17 mouse cellular contexts compared by ENCODE assay signal in genomic region chr7:123238621-123239020, GRCm38 (mm10). TPM values are rescaled to one million over a fixed set of nuclear protein-coding genes. Genes with fewer than 3 reads are reported as not detected.
A peak's percentile ranks its signal among the peaks of the same experiment; 100 is the strongest.
DNase-seq lines count a peak whose midpoint lies in the region; ATAC-seq lines count a peak whose summit lies in the region.
"Had no signal": no experiment of that assay in that cellular context is flagged by ENCODE, and none has a peak within 500 bp of the region (broad histone marks: within the 10 kb centered on the region; RNA-seq: fewer than 3 reads in every experiment).

No protein-coding gene starts in this region.

- H3K27me3 ChIP-seq in midbrain, embryonic 11.5 days (ENCODE audit: control insufficient read depth, insufficient read depth, low read length): no peaks in the 10 kb centered on the region
- no peaks in the 10 kb centered on the region for H3K27me3 ChIP-seq in midbrain, embryonic 10.5 days (ENCODE audit: low read depth, poor library complexity, severe bottlenecking)
- no peaks in the 10 kb centered on the region for H3K27me3 ChIP-seq in hindbrain, embryonic 12.5 days
- no peaks in the 10 kb centered on the region for H3K27me3 ChIP-seq in midbrain, embryonic 15.5 days (replicated peaks)
- H3K27me3 ChIP-seq: intestine, embryonic 15.5 days; kidney, embryonic 15.5 days had no signal

- no peak overlapping the region for H3K9ac ChIP-seq in midbrain, embryonic 11.5 days (ENCODE audit: low read length)
- no peak overlapping the region for H3K9ac ChIP-seq in hindbrain, embryonic 12.5 days
- H3K9ac ChIP-seq in midbrain, embryonic 15.5 days: no peak overlapping the region
- H3K9ac ChIP-seq: intestine, embryonic 15.5 days; kidney, embryonic 15.5 days; liver, postnatal 0 days had no signal

- no peaks in the 10 kb centered on the region for H3K9me3 ChIP-seq in midbrain, embryonic 11.5 days (ENCODE audit: control insufficient read depth, low read length)
- H3K9me3 ChIP-seq in midbrain, embryonic 10.5 days (replicated peaks): no peaks in the 10 kb centered on the region
- no peaks in the 10 kb centered on the region for H3K9me3 ChIP-seq in hindbrain, embryonic 12.5 days (replicated peaks)
- no peaks in the 10 kb centered on the region for H3K9me3 ChIP-seq in midbrain, embryonic 15.5 days
- H3K9me3 ChIP-seq: intestine, embryonic 15.5 days; kidney, embryonic 15.5 days had no signal

- no peak overlapping the region for H3K4me3 ChIP-seq in midbrain, embryonic 11.5 days (ENCODE audit: low read depth, low read length)
- H3K4me3 ChIP-seq in midbrain, embryonic 10.5 days: no peak overlapping the region
- H3K4me3 ChIP-seq in hindbrain, embryonic 12.5 days: no peak overlapping the region
- H3K4me3 ChIP-seq in midbrain, embryonic 15.5 days: no peak overlapping the region
- H3K4me3 ChIP-seq: heart, adult 2 months; intestine, embryonic 15.5 days; kidney, embryonic 15.5 days had no signal

- DNase-seq in midbrain, embryonic 11.5 days (ENCODE audit: low spot score, missing footprints): no peak
- no peak for DNase-seq in midbrain, embryonic 10.5 days (ENCODE audit: low spot score)
- DNase-seq in urinary bladder, adult 18-20 months (ENCODE audit: low spot score in 2 of 2): no peak
- DNase-seq in right cerebral cortex, postnatal 36 days (ENCODE audit: low spot score in 2 of 2): no peak
- DNase-seq in adrenal gland, adult (ENCODE audit: inconsistent age in 2 of 2, low spot score in 1 of 2): no peak
- DNase-seq: adrenal gland, adult 8-10 months; cerebellum, adult 9-10 months; heart, adult 2 months; heart, postnatal 10 days; liver, postnatal 0 days; lung, postnatal 4 days; right cerebral cortex, postnatal 14 days; thymus, adult 18-20 months had no signal

- ATAC-seq in midbrain, embryonic 11.5 days (ENCODE audit: low FRiP score): peak; percentile 55; the same call in 1 of the 2 replicates
- ATAC-seq in hindbrain, embryonic 12.5 days (ENCODE audit: low FRiP score): peak; percentile 60; the same call in 1 of the 2 replicates
- peak; percentile 94 for ATAC-seq in midbrain, embryonic 15.5 days (replicated peaks)
- ATAC-seq: intestine, embryonic 15.5 days; liver, postnatal 0 days had no signal

- H3K27ac ChIP-seq in midbrain, embryonic 11.5 days (ENCODE audit: low read depth, low read length): no peak overlapping the region
- H3K27ac ChIP-seq in midbrain, embryonic 10.5 days (replicated peaks): no peak overlapping the region
- H3K27ac ChIP-seq in hindbrain, embryonic 12.5 days: no peak overlapping the region
- peak overlapping the region; percentile 23; the same call in 1 of the 2 replicates for H3K27ac ChIP-seq in midbrain, embryonic 15.5 days
- H3K27ac ChIP-seq: heart, adult 2 months; intestine, embryonic 15.5 days; kidney, embryonic 15.5 days had no signal

- H3K4me1 ChIP-seq in midbrain, embryonic 11.5 days (ENCODE audit: control insufficient read depth, insufficient read depth, low read length): no peaks in the 10 kb centered on the region
- H3K4me1 ChIP-seq in midbrain, embryonic 10.5 days: peaks cover 7% of the 10 kb centered on the region
- H3K4me1 ChIP-seq in hindbrain, embryonic 12.5 days: peaks cover 6% of the 10 kb centered on the region
- peaks cover 12% of the 10 kb centered on the region; the same call in 1 of the 2 replicates for H3K4me1 ChIP-seq in midbrain, embryonic 15.5 days
- H3K4me1 ChIP-seq: intestine, embryonic 15.5 days; kidney, embryonic 15.5 days had no signal

- no peaks in the 10 kb centered on the region for H3K36me3 ChIP-seq in midbrain, embryonic 11.5 days (ENCODE audit: control insufficient read depth, insufficient read depth, low read length)
- no peaks in the 10 kb centered on the region for H3K36me3 ChIP-seq in midbrain, embryonic 10.5 days
- H3K36me3 ChIP-seq in hindbrain, embryonic 12.5 days: no peaks in the 10 kb centered on the region
- H3K36me3 ChIP-seq in midbrain, embryonic 15.5 days (replicated peaks): no peaks in the 10 kb centered on the region
- H3K36me3 ChIP-seq: intestine, embryonic 15.5 days; kidney, embryonic 15.5 days had no signal

- H3K4me2 ChIP-seq in midbrain, embryonic 11.5 days: no peak overlapping the region
- no peak overlapping the region for H3K4me2 ChIP-seq in hindbrain, embryonic 12.5 days (replicated peaks)
- H3K4me2 ChIP-seq in midbrain, embryonic 15.5 days: no peak overlapping the region
- H3K4me2 ChIP-seq: intestine, embryonic 15.5 days; kidney, embryonic 15.5 days had no signal

- WGBS in midbrain, embryonic 11.5 days: 61% methylated on average over 4 of the region's 4 CpGs
- WGBS in midbrain, embryonic 10.5 days: 75% methylated on average over 4 of the region's 4 CpGs
- 70% methylated on average over 4 of the region's 4 CpGs for WGBS in hindbrain, embryonic 12.5 days
- WGBS in midbrain, embryonic 15.5 days: 40% methylated on average over 4 of the region's 4 CpGs

RNA-seq across cellular contexts. Expression of gene Slc5a11, which starts 24.0 kb away (rescaled TPM):
- 0.07 TPM in 1 of 2 replicates, not detected in the other for polyA plus RNA-seq in midbrain, embryonic 11.5 days (2014; fragmentation: Nextera tagmentation; extraction: Ambion mirVana)
- polyA plus RNA-seq in midbrain, embryonic 10.5 days (2016; fragmentation: Nextera tagmentation; extraction: Ambion mirVana): 0.26 and 0.27 TPM in 2 replicates
- polyA plus RNA-seq in hindbrain, embryonic 12.5 days (2016; fragmentation: Nextera tagmentation; extraction: Ambion mirVana): not detected in 2 replicates
- 0.29 and 0.34 TPM in 2 replicates for polyA plus RNA-seq in midbrain, embryonic 15.5 days (2015; fragmentation: Nextera tagmentation; extraction: Ambion mirVana)
